Mouse (Mus musculus) thymus, postnatal 4 days (tissue): ENCODE measurements around the gene Agps.
"Not testable (repeated sequence)": the region's sequence is repeated elsewhere in the genome, so short reads cannot be mapped to it uniquely, and the experiment has no call there.

ENCODE experiments used
- DNase-seq: peaks from one replicate; pipeline ENCODE4 v3.0.0; 2021

Gene Agps

DNA sequence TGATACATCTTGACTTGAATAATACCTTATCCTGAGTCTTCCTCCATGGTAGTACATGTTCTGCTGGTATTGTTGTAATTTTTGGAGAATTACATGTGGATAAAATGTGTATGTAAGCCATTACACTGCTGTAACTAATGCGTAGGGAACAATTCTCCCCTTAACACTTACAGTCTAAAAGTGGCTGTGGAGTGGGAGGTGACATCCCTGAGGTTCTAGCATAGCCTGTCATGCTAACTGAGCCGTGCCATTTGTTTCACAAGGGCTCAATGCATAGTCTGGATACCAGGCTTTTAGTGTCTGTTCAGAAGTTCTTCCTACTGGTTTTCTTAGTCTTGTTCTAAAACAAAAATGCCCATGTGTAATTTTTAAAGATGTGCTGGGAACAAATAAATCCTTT lies 99.0 kb downstream of the Agps start:
- no peak for DNase-seq

DNA sequence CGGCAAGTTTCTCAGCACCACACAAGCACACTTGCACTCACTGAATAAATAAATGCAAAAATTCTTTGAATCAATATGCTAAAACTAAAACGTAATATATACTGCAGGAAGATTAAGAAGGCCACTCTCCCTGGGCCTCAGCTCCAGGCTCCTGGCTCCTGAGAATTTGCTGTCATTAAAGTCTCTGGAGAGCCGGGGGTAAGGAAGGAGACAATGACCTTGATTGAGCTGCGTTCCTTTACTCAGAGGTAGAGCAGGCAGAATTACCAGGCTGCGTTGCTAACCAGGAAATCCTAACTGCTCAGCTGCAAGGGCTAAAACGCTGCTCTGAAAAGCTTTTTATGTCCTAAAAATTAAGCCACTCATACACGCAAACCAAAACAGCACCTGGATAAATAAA lies 101.6 kb downstream of the Agps start:
- DNase-seq, result no peak

DNA sequence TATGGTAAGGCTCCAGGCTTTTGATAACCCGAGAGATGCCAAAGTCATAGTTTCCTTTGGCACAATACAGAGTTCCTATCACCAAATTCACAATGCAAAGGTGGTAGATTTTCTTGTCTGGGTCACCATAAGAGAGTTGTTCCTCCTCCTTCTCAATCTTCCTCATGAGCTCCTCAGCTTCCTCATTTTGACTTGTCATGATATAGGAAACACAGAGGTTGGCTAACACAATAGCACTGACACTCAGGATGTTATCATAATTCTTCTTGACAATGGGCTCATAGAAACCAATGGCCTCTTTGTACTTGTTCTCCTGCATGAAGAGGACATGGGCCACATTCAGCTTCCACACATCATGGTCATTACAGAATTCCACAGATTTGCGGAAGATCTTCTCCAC lies 104.7 kb downstream of the Agps start:
- DNase-seq, result not testable (repeated sequence)

- DNase-seq, result not testable (repeated sequence)
These were observed 105.6 kb downstream of the Agps start for GRCm38 (mm10) chr2:75937520-75938116.

- peak; percentile 75 for DNase-seq
These were observed 106.4 kb downstream of the Agps start, which contains the start of gene Ttc30b for GRCm38 (mm10) chr2:75938117-75939063. Gene Ttc30b (minus strand): TSS chr2:75938585.

- DNase-seq, result no peak
These were observed 118.7 kb downstream of the Agps start for GRCm38 (mm10) chr2:75950685-75951084.

DNA sequence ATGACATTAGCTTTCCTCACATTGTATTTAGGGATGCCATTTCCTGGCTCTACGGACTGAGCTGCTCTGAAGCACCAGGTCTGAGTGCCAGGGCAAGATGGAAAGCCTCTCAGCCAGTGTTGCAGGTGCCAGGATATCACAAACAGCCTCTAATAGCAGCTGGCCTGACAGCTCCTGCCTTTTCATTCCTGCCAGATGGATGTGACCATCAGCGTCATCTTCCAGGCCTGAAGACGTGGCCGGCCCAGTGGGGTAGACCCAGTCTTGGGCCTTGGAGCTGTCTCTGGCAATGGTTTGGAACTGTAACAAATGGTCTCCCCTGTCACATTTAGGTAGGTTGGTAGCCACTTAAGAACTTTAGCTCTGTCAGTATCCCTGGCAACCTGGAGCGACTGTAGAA lies 121.3 kb downstream of the Agps start:
- no peak for DNase-seq

DNA sequence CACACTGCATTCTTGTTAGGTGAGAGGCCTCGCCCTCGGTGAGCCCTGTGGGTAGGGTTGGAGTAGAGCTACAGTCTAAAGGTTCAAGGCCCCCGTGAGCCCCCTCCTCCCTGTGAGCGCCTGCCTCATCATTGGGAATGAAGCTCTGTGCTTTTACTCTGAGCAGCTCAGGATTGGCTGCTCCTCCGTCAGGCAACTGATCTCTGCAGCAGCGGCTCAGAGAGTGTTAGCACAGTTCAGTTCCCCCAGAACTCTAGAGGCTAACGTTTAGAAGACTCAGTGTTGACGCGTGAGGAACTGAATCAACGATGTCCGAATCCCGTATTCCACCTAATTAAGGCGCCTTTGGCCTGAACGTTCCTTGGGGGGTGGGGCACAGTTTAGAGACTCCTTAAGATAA lies 123.7 kb downstream of the Agps start:
- no peak for DNase-seq

- no peak for DNase-seq
These were observed 127.3 kb downstream of the Agps start for GRCm38 (mm10) chr2:75959183-75959849.

DNA sequence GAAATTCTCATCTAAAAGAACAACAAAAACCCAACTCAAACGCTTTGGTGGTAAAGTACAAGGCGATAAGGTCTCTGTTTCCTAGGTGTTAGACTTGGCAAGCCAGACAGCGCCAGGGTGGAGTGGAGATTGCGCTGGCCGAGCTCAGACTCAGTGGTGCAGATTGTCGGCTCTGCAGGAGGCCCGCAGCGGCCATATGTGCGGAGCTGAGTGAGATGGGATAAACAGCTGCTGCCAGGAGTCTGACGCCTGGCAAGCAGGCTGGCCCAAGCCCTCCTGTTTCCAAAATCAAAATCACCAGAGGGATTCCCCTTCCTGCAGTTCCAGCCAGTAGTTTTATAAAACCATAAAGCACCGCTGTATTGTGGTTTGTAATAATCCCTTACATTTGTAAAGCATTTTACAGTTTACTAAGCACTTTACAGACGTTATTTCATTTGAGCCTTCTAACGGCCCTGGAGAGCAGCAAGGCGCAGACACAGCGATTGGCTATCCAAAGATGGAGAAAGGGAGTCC lies 127.9 kb downstream of the Agps start:
- no peak for DNase-seq

DNA sequence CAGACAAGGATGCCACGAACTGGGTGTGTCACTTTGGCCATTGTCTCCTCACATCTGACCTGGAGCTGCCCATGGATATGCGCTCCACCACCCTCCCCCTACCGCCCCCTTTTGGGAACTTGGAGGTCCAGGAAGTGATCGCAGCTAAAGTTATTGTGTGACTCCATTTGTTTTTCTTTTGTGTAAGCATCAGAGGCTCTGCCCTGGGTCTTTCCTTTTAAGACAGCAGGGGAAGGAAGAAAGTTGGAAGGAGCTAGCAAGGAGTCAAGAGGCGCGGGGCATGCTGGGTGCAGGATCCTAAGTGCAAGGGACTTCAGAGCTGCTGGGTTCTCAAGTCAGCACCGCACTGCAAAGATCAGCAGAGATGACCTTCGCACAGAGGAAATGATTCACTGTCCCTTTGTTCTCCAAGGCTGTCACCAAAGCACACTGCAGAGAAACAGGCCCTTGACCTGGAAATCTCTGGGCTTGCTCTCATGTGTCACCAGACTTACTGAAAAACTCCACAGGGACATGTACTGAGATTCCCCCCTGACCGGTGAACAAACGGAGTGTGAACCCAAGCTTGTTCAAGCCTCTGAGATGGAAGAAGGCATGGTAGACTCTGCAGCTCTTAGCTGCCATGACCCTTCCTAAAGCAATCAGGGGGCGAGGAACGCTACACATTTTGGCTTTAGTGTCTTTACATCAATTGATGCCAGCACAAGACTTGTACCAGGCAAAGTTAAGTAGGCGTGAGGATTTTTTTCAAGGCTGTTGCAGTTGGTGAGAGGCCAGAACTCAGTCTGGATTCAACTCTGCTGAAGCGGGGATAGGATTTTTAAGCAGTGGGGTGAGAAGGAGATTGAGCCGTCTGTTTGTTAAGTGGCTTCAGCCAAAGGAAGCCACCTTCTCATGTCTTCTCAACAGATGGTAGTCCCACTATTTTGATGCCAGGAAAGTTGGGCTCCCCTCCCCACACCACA lies 128.7 kb downstream of the Agps start:
- no peak for DNase-seq

GRCm38 (mm10) chr2:75963211-75963840 lies 131.3 kb downstream of the Agps start:
- DNase-seq, result no peak

DNA sequence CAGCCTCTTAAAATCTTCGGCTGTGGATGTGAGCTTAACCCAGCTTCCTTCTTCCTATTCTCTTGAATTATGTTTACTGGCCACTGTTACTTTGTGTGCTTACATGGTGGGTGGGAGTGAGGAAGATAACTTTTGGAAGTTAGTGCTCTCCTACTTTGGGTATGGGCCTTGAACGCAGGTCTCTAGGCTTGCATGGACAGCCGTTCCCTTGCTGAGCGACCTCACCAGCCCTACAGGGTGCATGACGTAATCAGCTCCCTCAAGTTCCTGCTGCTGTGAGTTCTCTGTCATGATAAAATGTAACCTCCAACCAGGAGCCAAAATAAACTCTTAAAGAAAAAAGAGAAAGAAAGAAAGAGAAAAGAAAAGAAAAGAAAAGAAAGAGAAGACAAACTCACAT lies 132.1 kb downstream of the Agps start:
- no peak for DNase-seq

DNA sequence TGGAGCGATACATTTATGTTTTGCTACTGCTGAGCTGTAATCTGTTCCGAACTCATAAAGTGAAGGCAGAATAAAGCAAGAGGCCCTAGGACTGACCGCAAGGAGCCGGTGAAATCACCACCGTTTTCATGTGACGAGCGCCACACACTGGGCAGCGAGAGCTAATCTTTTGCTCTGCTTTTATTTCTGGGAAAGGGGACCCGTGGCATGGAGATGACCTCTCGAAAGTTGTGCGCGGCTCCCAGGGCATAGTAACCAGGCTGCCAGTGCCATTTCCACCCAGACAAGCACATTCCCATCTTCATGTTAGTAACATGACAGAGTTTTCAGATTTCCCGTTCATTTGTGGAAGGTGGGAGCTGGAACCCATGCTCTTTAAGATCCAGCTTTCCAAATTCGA lies 132.5 kb downstream of the Agps start:
- peak; percentile 53 for DNase-seq

GRCm38 (mm10) chr2:75964972-75965371 lies 133.0 kb downstream of the Agps start:
- DNase-seq, result peak; percentile 60

- no peak for DNase-seq
These were observed 142.2 kb downstream of the Agps start for GRCm38 (mm10) chr2:75974131-75974530.

DNA sequence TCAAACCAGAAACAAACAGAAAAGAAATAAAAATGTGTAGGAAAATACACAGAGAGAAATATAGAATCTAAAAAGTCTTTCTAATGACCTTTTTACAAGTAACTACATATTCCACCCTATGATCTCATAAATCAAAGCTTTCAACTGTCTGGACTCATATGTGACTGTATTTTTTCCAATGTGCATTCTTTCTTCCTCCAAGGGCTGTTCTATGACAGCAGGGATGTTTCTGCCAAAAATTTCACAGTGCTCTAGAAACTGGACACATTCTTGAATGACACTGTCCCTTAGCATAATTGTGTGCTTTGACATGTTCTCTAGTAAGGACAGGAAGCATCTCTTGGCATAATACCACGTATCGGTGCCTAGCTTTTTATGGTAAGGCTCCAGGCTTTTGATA lies 144.1 kb downstream of the Agps start:
- not testable (repeated sequence) for DNase-seq

DNA sequence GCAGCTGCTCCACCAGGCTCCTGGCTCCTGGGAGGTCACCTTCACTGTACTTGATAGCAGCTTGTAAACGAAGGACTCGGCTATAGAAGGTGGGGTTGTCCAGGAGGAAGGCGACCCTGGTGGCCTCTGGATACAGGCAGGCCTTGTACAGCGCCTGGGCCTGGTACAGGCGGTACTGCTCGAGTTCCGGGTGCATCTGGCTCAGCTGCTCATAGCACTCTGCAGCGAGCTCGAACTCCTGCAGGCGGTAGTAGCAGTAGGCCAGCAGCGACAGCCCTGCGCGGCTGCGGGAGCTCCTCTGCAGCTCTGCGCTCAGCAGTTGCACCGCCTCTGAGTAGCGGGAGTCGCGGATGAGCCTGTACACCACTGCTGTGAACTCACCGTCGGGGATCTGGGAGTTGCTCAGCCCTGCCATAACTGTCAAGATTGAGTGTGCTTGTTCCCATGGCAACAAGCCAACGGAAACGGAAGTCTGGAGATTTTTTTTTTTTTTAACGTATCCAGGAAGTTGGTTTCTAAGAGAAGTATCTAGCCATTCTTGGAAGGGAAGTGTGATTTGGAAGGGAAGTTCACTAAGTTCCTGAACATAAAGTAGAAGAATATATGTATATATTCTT lies 145.9 kb downstream of the Agps start, which contains the start of gene Ttc30a2:
TSS of gene Ttc30a2 (minus strand) at position 419 of the 617 bp plus-strand sequence.
- peak; percentile 37 for DNase-seq
